Mouse (Mus musculus): Measurements from ENCODE around the gene Gm609.

DNA sequence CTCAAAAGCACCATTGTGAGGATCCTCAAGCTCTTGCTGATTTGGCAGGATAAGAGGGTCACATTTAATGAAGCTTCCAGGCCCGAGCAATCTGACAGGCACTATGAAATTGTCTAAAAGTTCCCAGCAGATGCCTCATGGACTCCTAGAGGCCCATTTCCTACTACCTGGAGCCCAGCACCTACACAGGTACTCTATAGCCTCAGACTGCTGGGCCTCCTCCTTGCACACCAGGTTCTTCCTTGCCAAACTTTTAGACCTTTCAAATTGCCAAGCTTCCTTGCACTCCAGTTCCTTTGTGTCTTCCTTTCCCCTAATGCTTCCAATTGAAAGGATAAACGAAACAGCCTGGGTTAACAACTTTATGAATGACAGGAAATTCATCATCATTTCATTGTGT, 89.8 kb downstream of the Gm609 start:
- TF ChIP-seq CTCF (IDR thresholded peaks at IDR 0.05; ENCODE audit: low read depth): no peak
- no peak for TF ChIP-seq EP300 (IDR thresholded peaks at IDR 0.05; ENCODE audit: low read depth)
